Mouse (Mus musculus) left cerebral cortex, postnatal 14 days (tissue): ENCODE results near the gene Foxd2. TPM values are rescaled to one million over a fixed set of nuclear protein-coding genes. Genes with fewer than 3 reads are reported as not detected.

Experiments used
- DNase-seq, 2 experiments: peaks; one replicate each; pipeline ENCODE4 v3.0.0; 2021 to 2022; ENCODE audit warnings: low spot score in 2 of 2, mixed read lengths in 1 of 2
- intact Hi-C: fragments of 180-260 bp; cut with DNase I; formaldehyde crosslinking; loops from one replicate; pipeline ENCODE4 v1.15.1; 2025
- total RNA-seq, 2 experiments: library from RNA; stranded (reverse); gene quantifications; 2 replicates each; pipeline ENCODE4 v1.2.3; 2021

The Foxd2 gene
- total RNA-seq, 2 experiments from 2014 or later, result 0.30 to 0.48 TPM

DNA sequence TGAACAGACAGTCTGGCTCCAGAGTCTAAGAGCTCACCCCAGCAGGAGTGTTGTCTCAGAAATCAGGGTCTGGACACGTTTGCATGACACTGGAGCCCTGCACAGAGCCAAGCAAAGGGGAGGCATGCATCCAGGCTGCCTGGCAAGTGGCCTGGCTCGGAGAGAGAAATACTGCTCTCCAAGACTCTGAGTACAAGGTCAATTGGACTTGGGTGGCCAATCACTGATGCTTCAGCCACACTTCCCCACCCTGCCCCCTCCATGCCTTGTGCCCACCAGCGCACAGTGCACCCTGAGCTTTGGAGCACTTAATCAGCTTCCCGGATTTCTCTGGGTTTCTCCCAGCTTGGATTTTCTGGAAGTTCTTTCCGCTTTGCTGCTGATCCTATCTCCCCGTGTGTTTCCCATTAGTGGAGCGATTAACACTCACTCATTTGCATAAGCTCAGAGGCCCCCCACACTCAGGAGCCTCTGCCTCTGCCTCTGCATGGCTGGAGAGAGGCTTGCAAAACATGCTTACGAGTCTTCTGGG is 32.2 kb downstream of the Foxd2 start:
- DNase-seq, result no peak
- intact Hi-C loops, result no loop called here

DNA sequence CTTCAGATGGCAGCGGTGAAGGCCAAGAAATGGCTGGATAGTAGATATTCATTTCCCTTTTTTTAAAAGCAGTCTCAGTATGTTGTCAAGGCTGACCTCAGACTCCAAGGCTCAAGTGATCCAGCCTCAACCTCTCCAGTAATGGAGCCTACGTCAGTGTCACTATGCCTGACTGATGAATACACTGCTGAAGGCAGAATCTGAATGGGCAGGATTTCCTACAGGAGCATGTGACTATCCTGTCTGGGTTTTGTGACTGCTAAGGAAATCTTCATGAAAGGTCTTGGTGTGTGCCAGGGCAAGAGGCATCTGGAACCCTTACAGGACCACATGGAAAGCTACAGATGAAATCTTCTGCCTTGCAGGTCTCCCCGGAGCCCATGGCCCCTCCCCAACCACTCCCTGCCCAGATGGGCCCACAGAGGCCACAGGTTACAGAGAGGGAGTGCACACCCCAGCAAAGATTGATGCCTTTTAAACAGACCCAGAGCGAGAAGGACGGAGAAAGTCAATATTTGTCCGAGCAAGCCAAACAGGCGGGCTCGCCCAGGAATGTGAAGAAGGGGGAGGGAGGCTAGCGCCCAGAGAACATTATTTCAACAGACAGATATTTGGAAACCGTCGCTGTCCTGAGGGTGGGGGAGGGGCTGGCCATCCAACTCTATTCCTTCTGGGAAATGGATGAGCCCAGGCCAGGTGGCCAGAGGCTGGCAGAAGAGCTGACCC is 38.7 kb downstream of the Foxd2 start:
- no peak for DNase-seq
- intact Hi-C loops, result no loop called here

DNA sequence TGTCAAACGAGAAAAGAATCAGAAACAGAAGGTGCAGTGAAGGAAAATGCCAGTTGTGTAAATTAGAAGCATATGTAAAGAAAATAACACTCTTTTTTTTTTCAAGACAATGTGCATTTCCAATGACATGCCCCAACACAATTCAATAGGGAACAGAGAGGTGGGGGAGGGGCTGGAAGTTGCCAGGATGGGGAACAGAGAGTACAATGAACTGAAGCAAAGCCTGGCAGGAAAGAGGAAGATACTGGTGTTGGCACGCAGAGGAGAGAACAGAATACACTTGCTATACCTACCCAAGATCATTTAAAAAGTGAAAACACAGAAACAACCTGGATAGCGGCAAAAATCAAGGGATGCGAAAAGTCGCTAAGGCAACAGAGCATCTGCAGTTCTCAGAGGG is 45.5 kb downstream of the Foxd2 start:
- intact Hi-C loops, result no loop called here
- no peak for DNase-seq

DNA sequence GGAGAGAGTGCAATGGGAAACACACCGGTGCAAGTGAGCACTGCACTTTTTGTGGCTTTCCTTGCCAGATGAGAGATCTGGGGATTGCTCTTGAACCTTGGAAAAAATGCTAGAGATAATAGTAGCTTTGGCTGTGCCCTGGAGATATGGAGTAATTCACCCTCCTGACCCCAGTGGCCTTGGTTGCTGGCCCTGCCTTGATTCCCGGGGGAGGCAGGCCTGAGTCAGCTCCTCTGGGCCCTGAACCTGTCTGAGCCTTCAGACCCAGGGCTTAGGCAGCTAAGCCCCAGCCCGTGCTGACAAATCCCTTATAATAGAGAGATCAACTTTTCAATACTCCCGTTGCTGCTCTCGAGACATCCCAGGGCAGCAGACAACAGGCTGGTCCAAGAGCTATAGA is 50.2 kb downstream of the Foxd2 start:
- DNase-seq, result no peak
- intact Hi-C loops, result no loop called here

Other genes with a start within 250 kb of the Foxd2 start
- not detected for gene Gm12830, start 87.2 kb downstream of the Foxd2 start, total RNA-seq
- not detected for gene Foxe3, start 17.1 kb upstream of the Foxd2 start, total RNA-seq
- 100 to 1,000 TPM; 115 to 122 TPM for gene Cmpk1, start 78.4 kb upstream of the Foxd2 start, total RNA-seq
- under 1 TPM; 0.40 to 0.57 TPM for gene Stil, start 91.3 kb upstream of the Foxd2 start, total RNA-seq
- 1 to 10 TPM; 2.3 to 2.7 TPM for gene Tal1, start 147.6 kb upstream of the Foxd2 start, total RNA-seq
- under 1 TPM in 1 of 2 experiments, not detected in 1; 0.44 TPM for gene Pdzk1ip1, start 179.8 kb upstream of the Foxd2 start, total RNA-seq
- gene Cyp4x1, start 225.4 kb upstream of the Foxd2 start, total RNA-seq, result 10 to 100 TPM; 15.1 to 16.1 TPM